Mouse (Mus musculus) right cerebral cortex, postnatal 36 days (tissue): Measurements from ENCODE around the gene Ptgir.

Experiments used
- DNase-seq, 2 experiments: peaks; one replicate each; pipeline ENCODE4 v3.0.0; 2022; ENCODE audit warnings: low spot score in 2 of 2, mixed read lengths in 1 of 2

Ptgir gene

GRCm38 (mm10) chr7:16906281-16906680 is at the start of gene Ptgir:
TSS of gene Ptgir (plus strand) at chr7:16906490.
- no peak for DNase-seq

GRCm38 (mm10) chr7:16858336-16858735 is 48.0 kb upstream of the Ptgir start:
- DNase-seq: no peak

GRCm38 (mm10) chr7:16859902-16860651 is 46.2 kb upstream of the Ptgir start:
- no peak for DNase-seq

GRCm38 (mm10) chr7:16867488-16867887 is 38.8 kb upstream of the Ptgir start:
- no peak for DNase-seq

GRCm38 (mm10) chr7:16869497-16869896 is 36.8 kb upstream of the Ptgir start:
- peak; percentile 92 to 97 for DNase-seq

- DNase-seq: no peak
These were observed 34.7 kb upstream of the Ptgir start for GRCm38 (mm10) chr7:16871600-16871999.

- no peak for DNase-seq
These were observed 33.8 kb upstream of the Ptgir start for GRCm38 (mm10) chr7:16872478-16872877.

- no peak for DNase-seq
These were observed 32.9 kb upstream of the Ptgir start for GRCm38 (mm10) chr7:16873392-16873791.

- DNase-seq: peak in 1 of 2 experiments; percentile 74
These were observed 32.1 kb upstream of the Ptgir start for GRCm38 (mm10) chr7:16874190-16874589.

GRCm38 (mm10) chr7:16874756-16875309 is 31.5 kb upstream of the Ptgir start:
- DNase-seq: peak; percentile 100

- no peak for DNase-seq
These were observed 31.2 kb upstream of the Ptgir start, which contains the start of gene Dact3 for GRCm38 (mm10) chr7:16875310-16875325. TSS of gene Dact3 (plus strand) at chr7:16875317.

- no peak for DNase-seq
These were observed 31.0 kb upstream of the Ptgir start for GRCm38 (mm10) chr7:16875326-16875725.

- no peak for DNase-seq
These were observed 30.3 kb upstream of the Ptgir start for GRCm38 (mm10) chr7:16876006-16876405.

- DNase-seq: no peak
These were observed 29.7 kb upstream of the Ptgir start for GRCm38 (mm10) chr7:16876608-16877007.

- no peak for DNase-seq
These were observed 28.6 kb upstream of the Ptgir start for GRCm38 (mm10) chr7:16877717-16878116.

GRCm38 (mm10) chr7:16879796-16880547 is 26.3 kb upstream of the Ptgir start:
- DNase-seq: no peak

GRCm38 (mm10) chr7:16880615-16881014 is 25.7 kb upstream of the Ptgir start:
- DNase-seq: no peak

GRCm38 (mm10) chr7:16883162-16883561 is 23.1 kb upstream of the Ptgir start:
- DNase-seq: no peak

GRCm38 (mm10) chr7:16884334-16884733 is 22.0 kb upstream of the Ptgir start:
- no peak for DNase-seq

- no peak for DNase-seq
These were observed 21.0 kb upstream of the Ptgir start for GRCm38 (mm10) chr7:16885271-16885776.

GRCm38 (mm10) chr7:16885905-16886304 is 20.4 kb upstream of the Ptgir start:
- no peak for DNase-seq

GRCm38 (mm10) chr7:16890536-16890935 is 15.8 kb upstream of the Ptgir start:
- DNase-seq: no peak

GRCm38 (mm10) chr7:16890944-16891343 is 15.3 kb upstream of the Ptgir start:
- DNase-seq: no peak
